Mouse (Mus musculus): ENCODE data around the gene 2610028H24Rik. TPM values are rescaled to one million over a fixed set of nuclear protein-coding genes. Genes with fewer than 3 reads are reported as not detected.

Gene 2610028H24Rik
- total RNA-seq (2023): not detected

GRCm38 (mm10) chr10:76448851-76449250 lies at the start of gene 2610028H24Rik:
Gene 2610028H24Rik (plus strand): TSS chr10:76449081.

DNA sequence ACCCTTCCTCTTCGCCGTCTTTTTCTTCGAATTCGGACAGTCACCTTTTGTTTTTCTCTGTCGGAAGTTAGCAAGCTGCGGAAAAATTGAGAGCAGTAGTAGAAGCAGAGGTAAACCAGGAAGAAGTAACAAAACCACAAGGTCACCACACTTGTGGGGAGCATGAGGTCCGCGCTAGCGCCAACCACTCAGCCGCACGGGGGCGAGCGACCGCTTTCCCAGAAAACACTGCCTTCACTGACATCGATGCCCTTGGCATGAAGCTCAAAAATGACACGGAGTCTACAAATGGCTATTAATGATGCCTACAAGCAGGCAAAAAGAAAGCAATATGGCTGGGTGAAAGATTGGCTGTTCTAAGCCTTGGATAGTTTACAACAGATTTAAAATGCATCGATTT lies 8.6 kb upstream of the 2610028H24Rik start, which contains the start of gene AC141477.1:
Gene AC141477.1, minus strand, starts transcription at position 164 of the 400 bp plus-strand sequence.

DNA sequence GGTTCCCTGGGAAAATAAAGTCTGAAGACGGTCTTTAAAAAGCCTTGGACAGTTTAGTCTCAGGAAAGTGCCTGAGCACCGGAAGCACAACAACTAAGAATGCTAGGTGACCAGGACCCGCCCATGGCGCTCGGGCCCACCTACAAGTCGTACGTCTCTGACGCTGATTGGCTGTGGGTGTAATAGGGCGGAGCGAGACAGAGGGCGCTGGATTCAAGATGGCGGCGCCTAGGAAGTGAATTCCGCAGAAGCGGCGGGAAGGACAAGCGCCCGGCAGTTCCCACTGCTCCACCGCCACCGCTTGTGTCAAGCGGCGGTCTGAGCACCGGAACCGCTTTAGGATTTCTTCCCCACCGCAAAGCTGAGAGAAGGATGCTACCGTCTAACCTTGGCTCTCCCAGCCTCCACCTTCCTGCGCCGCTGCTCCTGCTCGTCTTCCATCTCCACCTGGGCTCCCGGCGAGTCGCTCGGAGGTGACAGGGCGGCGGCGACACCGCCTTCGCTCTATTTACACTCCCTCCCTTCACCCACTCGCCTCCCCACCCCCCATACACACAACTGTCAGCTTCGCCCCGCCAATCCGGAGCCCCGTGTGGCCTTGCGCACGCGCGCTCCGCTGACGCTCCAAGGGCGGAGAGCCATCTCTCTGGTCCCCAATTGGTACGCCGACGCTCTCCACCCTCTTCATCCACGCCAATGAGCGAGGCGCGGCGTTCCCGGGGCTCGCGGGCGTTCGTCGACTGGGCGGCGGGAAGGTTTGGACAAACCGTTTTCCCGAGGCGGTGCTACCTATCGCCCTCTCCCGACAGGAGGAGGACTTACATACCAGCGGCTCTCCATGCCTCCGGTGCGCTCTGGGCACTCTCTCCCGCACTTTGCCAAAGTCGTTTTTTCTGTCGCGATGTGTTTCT lies 6.4 kb upstream of the 2610028H24Rik start, which contains the start of gene Pcnt:
Gene Pcnt, minus strand, starts transcription at position 609 of the 911 bp plus-strand sequence.

GRCm38 (mm10) chr10:76468203-76469162 lies 19.6 kb downstream of the 2610028H24Rik start, which contains the start of the genes Mcm3ap and Ybey:
Gene Mcm3ap (plus strand): TSS chr10:76468927.
Gene Ybey (minus strand): TSS chr10:76469114.

Other genes starting within 250 kb of the 2610028H24Rik start
- gene Prmt2, start 211.2 kb upstream of the 2610028H24Rik start, total RNA-seq (2023): 1 to 10 TPM; 1.3 to 1.6 TPM
- not detected for gene S100b, start 195.2 kb upstream of the 2610028H24Rik start, total RNA-seq (2023)
- gene Dip2a, start 103.8 kb upstream of the 2610028H24Rik start, total RNA-seq (2023): 1 to 10 TPM; 5.8 to 5.9 TPM
- 10 to 100 TPM in 1 of 2 experiments, 1 to 10 TPM in 1; 4.2 to 24.1 TPM for gene AC141477.1, start 8.6 kb upstream of the 2610028H24Rik start, total RNA-seq (2023)
- gene Pcnt, start 6.3 kb upstream of the 2610028H24Rik start, total RNA-seq (2023): 10 to 100 TPM; 34.6 to 40.1 TPM
- gene Mcm3ap, start 19.8 kb downstream of the 2610028H24Rik start, total RNA-seq (2023): 10 to 100 TPM; 48.0 to 48.6 TPM
- 1 to 10 TPM in 1 of 2 experiments, under 1 TPM in 1; 0.88 to 1.2 TPM for gene Ybey, start 20.0 kb downstream of the 2610028H24Rik start, total RNA-seq (2023)
- 1 to 10 TPM; 4.4 to 5.6 TPM for gene Lss, start 82.5 kb downstream of the 2610028H24Rik start, total RNA-seq (2023)
- gene Spatc1l, start 113.2 kb downstream of the 2610028H24Rik start, total RNA-seq (2023): not detected
- gene Ftcd, start 126.6 kb downstream of the 2610028H24Rik start, total RNA-seq (2023): not detected
- gene Col6a2, start 174.5 kb downstream of the 2610028H24Rik start, total RNA-seq (2023): under 1 TPM; 0.29 to 0.72 TPM